Mouse (Mus musculus) MEL (cell line): ENCODE results near the gene Cbarp.

ENCODE experiments used
- CTCF ChIP-seq, 3 experiments: IDR thresholded peaks in 2 of 3; conservative IDR thresholded peaks in 1 of 3; 2 replicates each; pipeline ENCODE4 v1.5.1; 2011 to 2012; ENCODE audit warnings: low read length in 3 of 3, low read depth in 2 of 3, mild to moderate bottlenecking in 2 of 3, improper control_type of control experiment in 1 of 3, inconsistent platforms in 1 of 3, mixed read lengths in 1 of 3, moderate library complexity in 1 of 3; ENCODE audit not compliant: control insufficient read depth in 1 of 3, insufficient read depth in 1 of 3, poor library complexity in 1 of 3, severe bottlenecking in 1 of 3
- E2F4 ChIP-seq: IDR thresholded peaks from 2 replicates; pipeline ENCODE4 v1.6.1; 2011; ENCODE audit warnings: low read depth, low read length, improper control_type of control experiment, borderline replicate concordance

DNA sequence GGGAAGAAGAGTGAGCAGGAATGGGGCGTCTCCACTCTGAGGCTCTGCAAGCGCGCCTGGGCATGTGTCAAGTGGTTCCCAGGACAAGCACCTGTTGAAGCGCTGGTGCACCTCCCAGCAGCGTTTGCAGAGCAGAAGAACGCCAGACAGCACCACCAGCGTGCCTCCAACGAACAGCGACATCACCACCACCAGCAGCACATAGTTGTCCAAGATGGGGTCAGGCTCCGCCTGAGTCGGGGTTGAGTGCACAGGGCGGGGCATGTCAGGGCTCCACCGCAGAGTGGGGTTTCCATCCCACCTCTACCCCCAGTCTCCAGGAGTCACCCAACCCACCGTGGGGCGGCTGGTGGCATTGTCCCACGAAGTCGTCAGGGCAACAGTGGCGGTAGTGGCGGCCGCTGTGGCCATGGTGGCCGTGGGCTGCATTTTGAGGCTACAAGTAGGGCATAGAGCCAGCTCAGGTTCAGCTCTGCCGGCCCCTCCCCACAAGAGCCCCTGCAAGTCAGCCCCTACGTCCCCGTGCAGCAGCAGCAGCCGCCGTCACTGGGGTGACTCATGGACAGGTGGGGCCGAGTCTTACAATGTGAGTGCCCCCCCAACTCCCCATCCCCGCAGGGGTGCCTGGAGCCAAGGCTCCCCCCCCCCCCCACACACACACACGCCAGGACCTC is 3.5 kb downstream of the Cbarp start:
- TF ChIP-seq E2F4: no peak
- no peak for TF ChIP-seq CTCF (IDR thresholded peaks at IDR 0.05 in 2 of 3, conservative IDR thresholded peaks at IDR 0.05 in 1 of 3; ENCODE audit: control insufficient read depth in 1 of 3, insufficient read depth in 1 of 3, low read depth in 2 of 3, low read length in 3 of 3, poor library complexity in 1 of 3, severe bottlenecking in 1 of 3)
